Mouse (Mus musculus): ENCODE results near the gene Trem2.

- TF ChIP-seq CTCF (IDR thresholded peaks at IDR 0.05; ENCODE audit: borderline replicate concordance, insufficient read depth, low read depth, low read length) (no peak), POLR2A (IDR thresholded peaks at IDR 0.05; ENCODE audit: borderline replicate concordance, insufficient read depth, low read length) (no peak)
These were observed 12.0 kb upstream of the Trem2 start for GRCm38 (mm10) chr17:48334186-48334585.
